Mouse (Mus musculus) MEL (cell line): ENCODE data around the gene Ces2f. TPM values are rescaled to one million over a fixed set of nuclear protein-coding genes. Genes with fewer than 3 reads are reported as not detected.

Source experiments
- DNase-seq: peaks from one replicate; pipeline ENCODE4 v3.0.0; 2011; ENCODE audit warnings: low read depth, low spot score
- H3K27ac ChIP-seq: 2 replicates; pipeline ENCODE4 v1.5.1; 2012; ENCODE audit warnings: low read depth, mild to moderate bottlenecking, control low read depth, low read length, moderate library complexity; ENCODE audit not compliant: control insufficient read depth
- H3K27me3 ChIP-seq, 2 experiments: fragments of 150-350 bp in 1 of 2; sonication (generic) in 1 of 2; 2 replicates each; pipeline ENCODE4 v1.6.1; 2012; ENCODE audit warnings: low read length in 2 of 2, mild to moderate bottlenecking in 2 of 2, improper control_type of control experiment in 1 of 2, moderate library complexity in 1 of 2; ENCODE audit not compliant: insufficient read depth in 2 of 2, control insufficient read depth in 1 of 2
- H3K36me3 ChIP-seq, 2 experiments: 2 replicates each; pipeline ENCODE4 v1.6.1; 2012 to 2014; ENCODE audit warnings: low read length in 2 of 2, improper control_type of control experiment in 1 of 2, inconsistent platforms in 1 of 2, mild to moderate bottlenecking in 1 of 2; ENCODE audit not compliant: insufficient read depth in 2 of 2, control insufficient read depth in 1 of 2
- H3K4me1 ChIP-seq, 2 experiments: fragments of 150-350 bp in 1 of 2; sonication (generic) in 1 of 2; 2 replicates each; pipeline ENCODE4 v1.6.1; 2012; ENCODE audit warnings: low read length in 2 of 2, improper control_type of control experiment in 1 of 2, mild to moderate bottlenecking in 1 of 2; ENCODE audit not compliant: insufficient read depth in 2 of 2, control insufficient read depth in 1 of 2
- H3K4me3 ChIP-seq, 2 experiments: fragments of 150-350 bp in 1 of 2; sonication (generic) in 1 of 2; 2 replicates each; pipeline ENCODE4 v1.5.1; 2012; ENCODE audit warnings: low read depth in 2 of 2, low read length in 2 of 2, mild to moderate bottlenecking in 2 of 2, moderate library complexity in 2 of 2, control low read depth in 1 of 2, improper control_type of control experiment in 1 of 2; ENCODE audit not compliant: control insufficient read depth in 1 of 2, insufficient read depth in 1 of 2
- H3K79me2 ChIP-seq: 2 replicates; pipeline ENCODE4 v1.6.1; 2012; ENCODE audit warnings: mild to moderate bottlenecking, low read length, moderate library complexity; ENCODE audit not compliant: control insufficient read depth, poor library complexity, insufficient read depth
- H3K9ac ChIP-seq: 2 replicates; pipeline ENCODE4 v1.6.1; 2012; ENCODE audit warnings: low read depth, mild to moderate bottlenecking, control low read depth, low read length, moderate library complexity; ENCODE audit not compliant: control insufficient read depth, poor library complexity, severe bottlenecking
- H3K9me3 ChIP-seq: fragments of 150-350 bp; sonication (generic); replicated peaks from 2 replicates; pipeline ENCODE4 v1.6.1; 2012; ENCODE audit warnings: mild to moderate bottlenecking, low read length, improper control_type of control experiment, moderate library complexity; ENCODE audit not compliant: insufficient read depth
- BHLHE40 ChIP-seq: IDR thresholded peaks from 2 replicates; pipeline ENCODE4 v1.6.1; 2012; ENCODE audit warnings: low read depth, mild to moderate bottlenecking, inconsistent platforms, low read length, improper control_type of control experiment, borderline replicate concordance
- CHD1 ChIP-seq: IDR thresholded peaks from 2 replicates; pipeline ENCODE4 v1.6.1; 2012; ENCODE audit warnings: low read depth, mild to moderate bottlenecking, inconsistent platforms, low read length, improper control_type of control experiment
- CTCF ChIP-seq, 3 experiments: IDR thresholded peaks in 2 of 3; conservative IDR thresholded peaks in 1 of 3; 2 replicates each; pipeline ENCODE4 v1.5.1; 2011 to 2012; ENCODE audit warnings: low read length in 3 of 3, low read depth in 2 of 3, mild to moderate bottlenecking in 2 of 3, improper control_type of control experiment in 1 of 3, inconsistent platforms in 1 of 3, mixed read lengths in 1 of 3, moderate library complexity in 1 of 3; ENCODE audit not compliant: control insufficient read depth in 1 of 3, insufficient read depth in 1 of 3, poor library complexity in 1 of 3, severe bottlenecking in 1 of 3
- ELF1 ChIP-seq: IDR thresholded peaks from 2 replicates; pipeline ENCODE4 v1.6.1; 2014; ENCODE audit warnings: low read depth, mild to moderate bottlenecking, inconsistent platforms, low read length, improper control_type of control experiment, moderate library complexity
- EP300 ChIP-seq, 2 experiments: IDR thresholded peaks; 2 replicates each; pipeline ENCODE4 v1.6.1; 2011; ENCODE audit warnings: improper control_type of control experiment in 2 of 2, low read length in 2 of 2, low read depth in 1 of 2, mild to moderate bottlenecking in 1 of 2
- HCFC1 ChIP-seq: IDR thresholded peaks from 2 replicates; pipeline ENCODE4 v1.6.1; 2012; ENCODE audit warnings: low read depth, mild to moderate bottlenecking, inconsistent platforms, low read length, improper control_type of control experiment, moderate library complexity
- MYC ChIP-seq: IDR thresholded peaks from 2 replicates; pipeline ENCODE4 v1.6.1; 2011; ENCODE audit warnings: low read depth, mild to moderate bottlenecking, low read length, improper control_type of control experiment, moderate library complexity
- POLR2AphosphoS5 ChIP-seq: IDR thresholded peaks from 2 replicates; pipeline ENCODE4 v1.6.1; 2012; ENCODE audit warnings: low read depth, borderline replicate concordance, mild to moderate bottlenecking, inconsistent platforms, low read length, moderate library complexity, mixed read lengths
- SMC3 ChIP-seq: IDR thresholded peaks from 2 replicates; pipeline ENCODE4 v1.6.1; 2011; ENCODE audit warnings: low read depth, low read length, improper control_type of control experiment
- TBP ChIP-seq: IDR thresholded peaks from 2 replicates; pipeline ENCODE4 v1.8.0; 2011; ENCODE audit warnings: low read depth, low read length, improper control_type of control experiment
- TCF12 ChIP-seq: IDR thresholded peaks from 2 replicates; pipeline ENCODE4 v1.6.1; 2014; ENCODE audit warnings: low read depth, mild to moderate bottlenecking, inconsistent platforms, low read length, improper control_type of control experiment, moderate library complexity
- UBTF ChIP-seq: IDR thresholded peaks from 2 replicates; pipeline ENCODE4 v1.6.1; 2012; ENCODE audit warnings: low read depth, mild to moderate bottlenecking, inconsistent platforms, low read length, improper control_type of control experiment, moderate library complexity, borderline replicate concordance; ENCODE audit not compliant: insufficient read depth
- USF1 ChIP-seq: IDR thresholded peaks from 2 replicates; pipeline ENCODE4 v1.6.1; 2014; ENCODE audit warnings: low read depth, mild to moderate bottlenecking, inconsistent platforms, low read length, improper control_type of control experiment, moderate library complexity
- USF2 ChIP-seq, 2 experiments: IDR thresholded peaks; 2 replicates each; pipeline ENCODE4 v1.6.1; 2011 to 2012; ENCODE audit warnings: improper control_type of control experiment in 2 of 2, low read length in 2 of 2, borderline replicate concordance in 1 of 2, inconsistent platforms in 1 of 2, low read depth in 1 of 2, mild to moderate bottlenecking in 1 of 2; ENCODE audit not compliant: insufficient read depth in 1 of 2
- ZC3H11A ChIP-seq: IDR thresholded peaks from 2 replicates; pipeline ENCODE4 v1.6.1; 2012; ENCODE audit warnings: low read depth, mild to moderate bottlenecking, inconsistent platforms, low read length, improper control_type of control experiment
- polyA plus RNA-seq, 2 experiments: library from polyadenylated mRNA; stranded (reverse) in 1 of 2; unstranded in 1 of 2; fragments of >175 nt in 1 of 2; fragments of >200 nt in 1 of 2; gene quantifications; 2 replicates each; pipeline versions ENCODE4 v1.2.1 to v1.2.4; 2012; ENCODE audit warnings: low replicate concordance in 2 of 2, low read depth in 1 of 2; ENCODE audit not compliant: insufficient read length in 2 of 2, insufficient read depth in 1 of 2, missing spikeins in 1 of 2
- total RNA-seq: library from RNA; depleted of rRNA; stranded (reverse); fragments of 300-350 nt; gene quantifications from 2 replicates; pipeline ENCODE4 v1.2.3, GENCODE M21; 2012; rRNA removed

Ces2f gene
- not detected in 2 replicates for total RNA-seq
- not detected for polyA plus RNA-seq

- no peak within 1 kb of the TSS for H3K9ac ChIP-seq
- no peaks in the 10 kb centered on the region for H3K9me3 ChIP-seq
- H3K4me3 ChIP-seq: no peak within 1 kb of the TSS
- no peak within 1 kb of the TSS for H3K27ac ChIP-seq
- H3K79me2 ChIP-seq: no peaks in the 10 kb centered on the region
- TF ChIP-seq BHLHE40: no peak
- no peak for TF ChIP-seq USF1
- TF ChIP-seq EP300 (IDR thresholded peaks at IDR 0.05; ENCODE audit: low read depth in 1 of 2, low read length in 2 of 2): no peak
- TF ChIP-seq USF2 (IDR thresholded peaks at IDR 0.05; ENCODE audit: borderline replicate concordance in 1 of 2, insufficient read depth in 1 of 2, low read depth in 1 of 2, low read length in 2 of 2): no peak
- TF ChIP-seq MYC: no peak
- no peak for TF ChIP-seq TCF12
- TF ChIP-seq HCFC1: no peak
- TF ChIP-seq UBTF: no peak
- TF ChIP-seq ELF1: no peak
- no peak for TF ChIP-seq ZC3H11A
- TF ChIP-seq POLR2AphosphoS5: no peak
- TF ChIP-seq TBP: no peak
- TF ChIP-seq, all 39 proteins: peak for 0
- H3K36me3 ChIP-seq: no peaks in the 10 kb centered on the region
- H3K27me3 ChIP-seq: peaks cover 0 to 5% of the 10 kb centered on the region in 2 experiments; a peak in 3 of 4 replicates
- no peak for DNase-seq
- H3K4me1 ChIP-seq: no peaks in the 10 kb centered on the region
These were observed at the start of gene Ces2f for GRCm38 (mm10) chr8:104947056-104947455. Gene Ces2f (plus strand): TSS chr8:104947356.

GRCm38 (mm10) chr8:104901746-104902145 is 45.4 kb upstream of the Ces2f start:
- Histone ChIP-seq H3K4me3 (no peak overlapping the region), H3K9ac (no peak overlapping the region), H3K27me3 (no peaks in the 10 kb centered on the region; a peak in 1 of 4 replicates), H3K9me3 (no peaks in the 10 kb centered on the region), H3K27ac (no peak overlapping the region), H3K36me3 (no peaks in the 10 kb centered on the region), H3K4me1 (no peaks in the 10 kb centered on the region), H3K79me2 (no peaks in the 10 kb centered on the region)
- no peak for DNase-seq
- TF ChIP-seq CTCF (IDR thresholded peaks at IDR 0.05 in 2 of 3, conservative IDR thresholded peaks at IDR 0.05 in 1 of 3; ENCODE audit: control insufficient read depth in 1 of 3, insufficient read depth in 1 of 3, low read depth in 2 of 3, low read length in 3 of 3, poor library complexity in 1 of 3, severe bottlenecking in 1 of 3): peak in 1 of 3 experiments; percentile 6; a peak in 1 of 6 replicates
- TF ChIP-seq TBP: no peak
- TF ChIP-seq SMC3: peak; percentile 22; the same call in 1 of the 2 replicates
- TF ChIP-seq CHD1: no peak
- no peak for TF ChIP-seq MYC
